Mouse (Mus musculus) heart, adult 8-10 months (tissue): ENCODE measurements around the gene Ccdc163. TPM values are rescaled to one million over a fixed set of nuclear protein-coding genes. Genes with fewer than 3 reads are reported as not detected.

Experiments used
- DNase-seq: peaks from one replicate; pipeline ENCODE4 v3.0.0; 2022; ENCODE audit warnings: low spot score
- total RNA-seq, 4 experiments: library from RNA; stranded (reverse); gene quantifications; 2 replicates each; pipeline ENCODE4 v1.2.4; 2022

Gene Ccdc163
- total RNA-seq, 4 experiments from 2014 or later = 3.0 to 5.7 (median 4.1) TPM

DNA sequence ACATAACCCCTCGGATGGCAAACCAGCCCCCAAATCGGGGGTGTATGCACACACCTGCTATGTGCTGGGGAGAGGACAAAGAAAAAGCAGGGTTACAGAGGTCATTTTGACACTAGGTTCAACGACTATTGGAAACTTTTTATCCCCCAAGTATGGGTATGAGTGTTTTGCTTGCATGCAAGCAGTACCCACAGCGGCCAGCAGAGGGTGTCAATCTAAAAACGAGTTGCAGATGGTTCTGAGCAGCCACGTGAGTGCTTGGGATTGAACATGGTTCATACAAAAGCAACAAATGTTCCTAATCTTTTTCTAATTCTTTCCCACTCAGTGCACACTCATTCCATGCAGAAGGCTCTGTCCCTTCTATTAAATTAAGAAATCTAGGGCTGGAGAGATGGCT lies 4.5 kb upstream of the Ccdc163 start:
- DNase-seq = peak; percentile 63

DNA sequence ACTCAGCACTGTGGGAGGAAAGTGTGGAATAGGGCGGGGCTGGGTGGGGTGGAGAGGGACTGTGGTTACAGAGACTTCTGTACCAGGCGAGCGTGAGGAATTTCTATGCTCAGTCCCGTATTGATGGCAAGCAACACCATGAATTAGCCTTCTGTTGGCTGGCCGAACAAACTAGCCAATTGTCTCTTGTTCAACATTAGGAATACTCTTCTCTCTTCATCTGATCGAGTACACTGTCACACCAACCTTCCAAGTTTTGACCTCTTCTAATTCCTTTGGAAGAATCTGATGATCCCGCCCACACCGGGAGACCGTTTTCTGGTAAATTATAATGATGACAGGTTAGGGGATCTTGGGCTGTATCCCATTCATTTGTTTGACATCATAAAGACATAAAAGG lies 643 bp upstream of the Ccdc163 start:
- no peak for DNase-seq

- no peak for DNase-seq
Observed at GRCm38 (mm10) chr4:116708791-116709390, 582 bp downstream of the Ccdc163 start.

DNA sequence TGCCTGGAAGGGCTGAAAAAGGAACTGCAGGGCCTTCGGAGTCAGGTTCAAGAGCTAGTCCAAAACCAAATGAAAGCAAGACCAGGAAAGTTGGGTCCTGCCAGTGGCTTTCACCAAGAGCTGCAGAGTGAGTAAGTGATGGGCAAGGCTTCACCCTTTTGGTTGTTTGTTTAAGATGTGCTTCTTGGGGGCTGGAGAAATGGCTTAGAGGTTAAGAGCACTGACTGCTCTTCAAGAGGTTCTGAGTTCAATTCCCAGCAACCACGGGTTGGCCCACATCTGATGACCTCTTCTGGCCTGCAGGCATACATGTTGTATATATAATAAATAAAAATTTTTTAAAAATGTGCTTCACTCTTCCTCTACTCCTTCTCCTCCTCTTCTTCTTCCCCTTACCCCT lies 1.8 kb downstream of the Ccdc163 start:
- DNase-seq = no peak

DNA sequence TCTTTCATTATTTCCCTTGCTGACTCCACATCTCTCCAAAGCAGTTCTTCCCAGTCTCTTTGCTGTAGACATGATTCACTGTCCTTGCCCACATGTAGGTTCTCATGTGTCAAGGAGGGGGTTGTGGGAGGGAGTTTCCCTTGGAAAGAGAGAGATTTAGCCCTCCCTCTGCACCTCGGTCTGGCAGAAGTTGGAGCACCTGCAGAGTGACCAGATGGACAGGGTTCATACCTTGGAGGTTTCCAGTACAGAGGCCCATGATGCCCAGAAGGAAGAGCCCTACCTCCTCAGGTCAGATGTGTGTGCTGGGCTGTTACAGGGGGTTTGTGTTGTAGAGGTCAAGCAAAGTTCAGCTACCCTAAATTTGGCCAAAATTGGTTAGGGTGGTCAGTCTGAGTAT lies 4.2 kb downstream of the Ccdc163 start:
- DNase-seq = no peak

GRCm38 (mm10) chr4:116719396-116719795 lies 11.1 kb downstream of the Ccdc163 start:
- peak; percentile 70 for DNase-seq

- peak; percentile 96 for DNase-seq
Observed at GRCm38 (mm10) chr4:116720343-116721097, 12.2 kb downstream of the Ccdc163 start, which contains the start of gene Tesk2. Gene Tesk2 (plus strand): TSS chr4:116720948.

- DNase-seq = no peak
Observed at GRCm38 (mm10) chr4:116721098-116721628, 12.9 kb downstream of the Ccdc163 start.

GRCm38 (mm10) chr4:116722230-116722629 lies 13.9 kb downstream of the Ccdc163 start:
- DNase-seq = no peak

DNA sequence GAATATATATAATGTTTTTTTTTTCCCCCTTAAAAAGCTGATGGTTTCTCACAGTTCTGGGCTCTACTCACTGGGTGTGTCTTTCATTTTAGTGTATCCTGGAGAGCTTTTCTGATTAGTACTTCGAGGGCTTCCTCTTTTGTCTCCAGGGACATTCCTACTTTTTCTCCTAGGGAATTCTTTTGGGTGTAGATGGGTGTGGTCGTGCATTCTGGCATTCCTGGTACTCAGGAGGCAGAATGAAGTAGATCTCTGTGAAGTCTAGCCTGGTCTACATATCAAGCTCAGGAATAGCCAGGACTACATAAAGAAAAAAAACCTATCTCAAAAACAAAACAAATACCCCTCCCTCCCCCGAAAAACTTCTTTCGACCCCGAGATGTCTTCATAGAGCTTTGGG lies 17.1 kb downstream of the Ccdc163 start:
- no peak for DNase-seq

- no peak for DNase-seq
Observed at GRCm38 (mm10) chr4:116727401-116727800, 19.1 kb downstream of the Ccdc163 start.

GRCm38 (mm10) chr4:116729532-116729931 lies 21.2 kb downstream of the Ccdc163 start:
- DNase-seq = no peak

DNA sequence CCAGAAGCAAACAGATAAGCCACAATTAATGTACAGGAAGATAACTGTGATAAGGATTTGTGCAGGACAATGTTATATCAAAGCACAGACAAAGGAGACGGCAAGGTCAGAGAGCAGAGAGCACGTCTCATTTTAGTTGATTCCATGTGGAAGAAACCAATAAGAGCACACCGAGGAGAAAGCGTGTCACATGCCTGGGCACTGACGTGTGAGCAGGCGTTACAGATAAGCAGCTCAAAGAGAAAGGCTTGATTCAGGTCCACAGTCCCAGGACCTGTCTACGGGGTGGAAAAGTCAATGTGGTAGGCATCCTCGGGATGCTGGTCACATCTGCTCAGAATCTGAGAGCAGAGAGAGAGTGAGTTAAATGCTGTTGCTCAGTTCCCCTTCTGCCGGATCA lies 22.8 kb downstream of the Ccdc163 start:
- no peak for DNase-seq

GRCm38 (mm10) chr4:116732355-116732754 lies 24.0 kb downstream of the Ccdc163 start:
- DNase-seq = no peak

DNA sequence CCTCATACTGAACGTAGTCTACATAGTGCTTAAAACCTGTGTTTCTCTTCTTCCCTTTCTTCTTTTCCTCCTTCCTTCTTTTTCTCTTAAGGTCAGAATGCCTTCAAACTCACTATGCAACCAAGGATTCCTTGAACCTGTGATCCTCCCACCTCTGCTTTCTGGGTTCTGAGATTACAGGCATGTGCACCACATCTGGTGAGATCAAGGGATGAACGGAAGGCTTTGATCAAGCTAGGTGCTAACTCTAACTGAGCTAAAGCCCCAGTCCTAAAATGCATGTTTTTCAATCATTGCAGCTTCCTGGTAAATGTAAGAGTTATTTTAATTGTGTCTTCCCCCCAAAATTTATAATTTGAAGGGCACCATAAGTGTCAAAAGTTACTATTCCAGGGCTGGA lies 26.7 kb downstream of the Ccdc163 start:
- no peak for DNase-seq

DNA sequence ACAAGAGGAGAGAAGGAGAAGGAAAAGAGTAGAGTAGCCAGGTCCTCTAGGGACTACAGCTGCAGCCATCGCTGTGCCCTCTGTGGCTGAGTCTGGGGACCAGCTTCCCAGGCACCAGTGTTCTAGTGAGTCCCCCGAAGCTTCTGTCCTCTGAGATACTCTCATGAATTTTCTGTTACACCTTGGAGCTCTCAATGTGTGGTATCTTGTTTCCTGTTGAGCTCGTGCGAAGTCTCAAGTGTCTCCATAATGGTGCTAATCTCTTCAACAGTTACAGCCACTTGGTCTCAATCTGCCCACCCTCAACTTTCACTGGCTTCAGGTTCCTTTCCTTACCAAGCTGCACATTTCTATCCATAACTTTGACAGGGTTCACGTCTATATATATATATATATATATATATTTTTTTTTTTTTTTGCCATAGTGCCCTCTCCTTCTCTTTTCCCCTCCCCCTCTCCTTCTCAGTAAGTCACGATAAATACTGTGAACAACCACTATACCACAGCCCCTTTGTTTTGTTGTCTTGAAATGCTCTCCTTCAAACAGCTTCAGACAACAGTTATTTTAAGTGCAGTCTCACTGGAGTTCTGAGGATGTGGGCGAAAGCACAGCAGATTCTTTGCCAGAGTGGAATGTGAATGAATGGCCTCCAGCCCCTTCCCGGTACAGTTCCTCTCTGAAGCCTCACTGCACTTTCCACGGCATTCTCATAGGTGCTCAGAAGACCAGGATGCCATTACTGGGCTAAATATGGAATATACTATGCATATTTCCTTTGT lies 30.9 kb downstream of the Ccdc163 start:
- DNase-seq = no peak

DNA sequence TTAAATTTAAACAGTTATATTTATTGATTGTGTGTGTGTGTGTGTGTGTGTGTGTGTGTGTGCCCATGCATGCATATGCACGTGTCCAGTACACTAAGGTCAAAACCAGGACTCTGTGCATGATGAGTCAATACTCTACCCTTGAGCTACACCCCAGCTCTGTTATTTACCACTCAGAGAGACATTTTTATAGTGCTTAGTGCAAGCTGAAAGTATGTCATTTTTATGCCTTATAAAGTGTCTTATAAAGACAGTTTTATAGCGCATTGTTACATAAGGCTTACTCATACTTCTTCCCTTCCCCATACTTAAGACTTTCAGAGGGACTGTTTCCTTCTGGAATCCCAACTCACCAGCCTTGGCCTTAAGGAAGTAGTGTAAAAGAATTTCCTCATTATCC lies 41.4 kb downstream of the Ccdc163 start:
- no peak for DNase-seq

- DNase-seq = no peak
Observed at GRCm38 (mm10) chr4:116761914-116762313, 53.6 kb downstream of the Ccdc163 start.

GRCm38 (mm10) chr4:116764001-116764400 lies 55.7 kb downstream of the Ccdc163 start:
- no peak for DNase-seq

GRCm38 (mm10) chr4:116768510-116768909 lies 60.2 kb downstream of the Ccdc163 start:
- DNase-seq = no peak

DNA sequence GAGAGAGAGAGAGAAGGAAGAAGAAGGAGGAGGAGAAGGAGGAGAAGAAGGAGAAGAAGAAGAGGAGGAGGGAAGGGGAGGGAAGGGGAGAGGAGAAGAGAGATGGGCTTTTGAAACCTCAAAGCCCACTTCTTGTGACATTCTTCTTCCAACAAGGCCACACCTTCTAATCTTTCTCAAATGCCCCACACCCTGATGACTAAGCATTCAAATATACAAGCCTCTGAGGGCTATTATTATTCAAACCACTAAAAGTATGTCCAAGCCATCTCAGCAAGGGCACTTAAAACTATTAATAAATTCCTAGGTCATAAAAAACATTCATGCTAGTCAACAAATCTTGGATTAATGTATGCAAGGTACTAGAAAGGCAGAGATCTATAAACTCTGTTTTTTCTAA lies 60.8 kb downstream of the Ccdc163 start:
- DNase-seq = no peak

DNA sequence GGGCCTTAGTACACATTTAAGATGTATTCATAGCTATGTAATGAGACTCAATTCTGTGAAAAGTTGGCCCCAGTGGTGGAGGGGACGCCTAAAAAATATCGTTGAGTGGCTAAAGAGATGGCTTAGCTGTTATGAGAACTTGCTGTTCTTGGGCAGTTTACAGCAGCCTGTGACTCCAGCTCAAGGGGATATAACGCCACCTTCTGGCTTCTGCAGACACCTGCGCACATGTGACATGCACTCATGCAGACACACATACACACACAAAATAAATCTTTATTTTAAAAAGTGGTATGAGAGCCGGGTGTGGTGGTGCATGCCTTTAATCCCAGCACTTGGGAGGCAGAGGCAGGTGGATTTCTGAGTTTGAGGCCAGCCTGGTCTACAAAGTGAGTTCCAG lies 68.1 kb downstream of the Ccdc163 start:
- DNase-seq = no peak
